Mouse (Mus musculus): ENCODE results near the gene Cog3.

The Cog3 gene

GRCm38 (mm10) chr14:75758401-75758800 lies 4.1 kb upstream of the Cog3 start:
- DNase-seq = no peak

DNA sequence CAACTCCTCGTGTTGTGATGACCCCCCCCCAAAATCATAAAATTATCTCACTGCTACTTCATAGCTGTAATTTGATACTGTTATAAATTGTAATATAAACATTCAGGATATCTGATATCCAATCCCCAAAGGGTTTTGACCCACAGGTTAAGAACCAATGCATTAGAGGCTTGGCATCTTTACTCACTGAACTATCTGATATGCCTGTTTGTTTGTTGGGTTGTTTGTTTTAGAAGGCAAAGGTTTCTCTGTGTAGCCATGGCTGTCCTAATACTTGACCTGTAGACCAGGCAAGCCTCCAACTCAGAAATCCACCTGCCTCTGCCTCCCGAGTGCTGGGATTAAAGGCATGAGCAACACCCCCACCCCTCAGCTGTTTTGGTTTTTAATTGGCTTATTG lies 3.5 kb upstream of the Cog3 start:
- DNase-seq = no peak

- DNase-seq = no peak
Observed at GRCm38 (mm10) chr14:75756971-75757370, 2.7 kb upstream of the Cog3 start.

GRCm38 (mm10) chr14:75753206-75753605 lies 1.1 kb downstream of the Cog3 start:
- DNase-seq = no peak

- no peak for DNase-seq
Observed at GRCm38 (mm10) chr14:75751040-75751439, 3.3 kb downstream of the Cog3 start.

DNA sequence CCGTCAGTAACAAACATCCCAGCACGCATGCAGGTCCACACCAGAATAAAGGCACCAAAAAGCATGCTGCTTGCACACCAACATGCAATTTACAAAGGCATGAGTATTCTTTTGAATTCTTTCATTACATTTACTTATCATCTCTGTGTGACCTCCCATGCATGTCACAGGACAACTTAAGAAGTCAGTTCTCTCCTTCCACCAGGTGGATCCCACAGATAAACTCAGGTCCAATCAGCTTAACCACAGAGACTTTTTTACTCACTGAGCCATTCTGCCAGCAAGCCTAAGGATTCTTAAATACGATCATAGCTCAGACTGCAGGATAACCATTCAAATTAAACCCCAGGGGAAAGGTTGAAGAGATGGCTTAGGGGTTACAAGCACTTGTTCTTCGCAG lies 5.2 kb downstream of the Cog3 start:
- no peak for DNase-seq

DNA sequence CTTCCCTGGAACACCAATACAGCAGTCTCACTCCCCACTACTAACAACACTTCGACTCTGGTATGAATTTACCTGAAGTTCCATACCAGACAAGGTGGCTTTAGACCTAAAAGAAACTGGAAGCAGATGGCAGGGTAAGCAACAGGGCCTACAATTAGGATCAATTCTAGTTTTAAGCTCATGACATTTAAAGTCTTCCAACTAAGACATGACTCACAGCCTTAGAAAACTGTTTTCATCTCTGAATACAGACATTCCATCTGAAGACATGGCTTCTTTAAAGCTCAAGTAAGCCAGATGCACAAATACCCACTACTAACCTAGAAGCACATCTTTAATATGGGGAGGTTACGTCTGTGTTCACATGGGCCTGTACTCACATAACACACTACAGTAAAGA lies 6.4 kb downstream of the Cog3 start:
- no peak for DNase-seq

DNA sequence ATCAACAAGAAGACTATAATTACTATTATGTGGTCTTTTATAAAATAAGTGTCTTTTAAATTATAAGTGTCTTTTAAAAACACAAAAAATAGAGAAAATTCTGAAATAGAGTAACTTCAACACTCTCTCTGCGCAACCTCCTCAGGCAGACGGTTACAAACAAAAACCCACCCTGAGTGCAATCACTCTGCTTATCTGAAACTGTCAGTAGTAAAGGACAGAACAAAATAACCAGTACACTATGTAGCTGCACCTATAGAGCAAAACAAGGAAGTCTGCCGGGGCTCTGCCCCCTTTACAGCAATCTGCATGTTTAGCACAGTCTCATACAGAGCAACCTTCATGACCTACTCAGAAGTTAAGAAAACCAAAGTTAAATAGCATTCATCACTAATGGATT lies 12.4 kb downstream of the Cog3 start:
- DNase-seq = no peak

- no peak for DNase-seq
Observed at GRCm38 (mm10) chr14:75735597-75735996, 18.7 kb downstream of the Cog3 start.

DNA sequence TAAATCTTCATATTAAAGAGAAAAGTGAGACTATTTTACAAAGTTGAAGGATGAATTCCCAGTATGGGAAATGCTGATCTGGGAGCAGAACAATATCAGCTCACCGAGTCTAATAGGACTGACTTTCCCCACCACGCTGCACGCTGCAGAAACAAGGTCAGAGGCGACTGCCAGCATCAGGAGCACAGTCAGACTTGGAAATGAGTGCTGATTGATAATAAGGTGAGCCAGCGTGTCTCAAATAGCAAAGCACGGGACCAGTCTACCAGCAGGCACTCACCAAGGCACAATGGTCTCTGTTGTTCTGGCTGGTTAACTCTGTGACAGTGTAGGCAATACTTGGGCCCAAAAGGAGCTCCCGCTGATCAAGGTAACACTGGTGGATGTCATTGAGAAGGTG lies 21.7 kb downstream of the Cog3 start:
- DNase-seq = no peak

- no peak for DNase-seq
Observed at GRCm38 (mm10) chr14:75731361-75731760, 23.0 kb downstream of the Cog3 start.

DNA sequence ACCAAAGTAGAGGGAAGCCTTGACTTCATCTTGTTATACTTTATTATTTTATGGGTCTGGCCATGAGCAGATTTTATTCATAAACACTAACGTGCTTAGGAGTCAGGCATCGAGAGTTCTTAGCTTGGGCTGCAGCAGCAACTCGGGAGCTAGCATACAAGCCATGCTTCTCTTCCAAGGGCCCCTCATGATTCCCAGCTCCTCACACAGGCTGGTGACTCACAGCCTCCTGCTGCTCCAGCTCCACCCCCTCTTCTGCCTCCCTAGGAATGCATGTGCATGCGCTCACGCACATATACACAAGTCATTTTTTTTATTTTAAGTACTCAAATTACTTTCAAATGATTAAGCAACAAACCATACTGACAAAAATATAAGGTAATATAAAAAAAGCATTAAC lies 26.2 kb downstream of the Cog3 start:
- DNase-seq = no peak

DNA sequence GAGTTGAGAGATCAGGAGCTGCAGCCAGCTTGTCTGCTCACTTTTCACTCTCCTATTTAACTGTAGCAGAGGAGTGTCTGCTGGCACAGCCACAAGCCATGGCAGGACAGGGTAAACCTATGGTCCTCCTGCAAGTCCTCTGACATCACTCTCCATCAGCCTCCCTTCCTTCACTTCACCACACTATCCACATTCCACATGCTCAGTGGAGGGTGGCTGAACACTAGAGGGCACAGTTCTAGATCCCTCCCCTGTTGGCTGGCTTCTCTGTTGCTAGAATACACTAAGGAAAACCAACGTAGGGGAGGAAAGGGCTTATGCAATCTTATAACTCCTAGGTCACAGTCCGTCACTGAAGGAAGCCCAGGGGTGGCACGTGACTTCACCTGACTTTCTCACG lies 27.3 kb downstream of the Cog3 start:
- no peak for DNase-seq

- DNase-seq = no peak
Observed at GRCm38 (mm10) chr14:75722816-75723215, 31.5 kb downstream of the Cog3 start.

GRCm38 (mm10) chr14:75721977-75722563 lies 32.2 kb downstream of the Cog3 start:
- DNase-seq = peak; percentile 49

DNA sequence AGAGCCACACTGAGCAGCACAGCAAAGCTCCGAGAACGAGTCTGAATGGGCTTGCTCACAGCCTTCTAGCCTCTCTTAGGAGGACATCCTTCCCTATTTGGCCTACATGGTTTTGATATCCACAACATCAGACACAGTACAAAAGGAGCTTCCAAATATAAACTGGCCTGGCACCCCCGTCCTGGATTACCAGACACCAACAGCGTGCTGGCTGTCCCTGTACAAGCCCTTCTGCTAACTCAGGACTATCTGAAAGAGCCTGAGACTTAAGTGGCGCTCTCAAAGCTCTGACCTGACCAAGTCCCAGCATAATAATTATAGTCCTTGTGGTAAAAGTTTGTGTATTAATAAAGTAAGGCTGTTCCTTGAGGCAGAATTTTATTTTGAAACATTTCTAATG lies 34.2 kb downstream of the Cog3 start:
- no peak for DNase-seq

GRCm38 (mm10) chr14:75716410-75716809 lies 37.9 kb downstream of the Cog3 start:
- DNase-seq = no peak

DNA sequence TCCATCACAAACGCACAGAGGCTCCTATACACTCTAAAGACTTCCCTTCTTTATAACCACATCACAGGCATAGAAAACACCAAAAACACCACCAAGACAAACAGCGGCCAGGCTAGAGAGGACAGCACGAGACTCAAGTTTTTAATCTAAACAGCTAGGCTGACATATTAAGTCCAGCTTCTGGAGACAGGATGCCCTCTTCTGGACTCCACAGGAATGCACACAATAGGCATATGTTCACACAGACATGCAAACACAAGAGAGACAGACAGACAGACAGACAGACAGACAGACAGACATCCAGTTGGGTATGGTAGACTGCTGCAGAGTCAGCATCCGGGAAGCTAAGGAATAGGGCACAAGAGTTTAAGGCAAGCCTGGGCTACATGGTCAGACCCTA lies 40.7 kb downstream of the Cog3 start:
- DNase-seq = no peak

GRCm38 (mm10) chr14:75712687-75713086 lies 41.6 kb downstream of the Cog3 start:
- DNase-seq = no peak

DNA sequence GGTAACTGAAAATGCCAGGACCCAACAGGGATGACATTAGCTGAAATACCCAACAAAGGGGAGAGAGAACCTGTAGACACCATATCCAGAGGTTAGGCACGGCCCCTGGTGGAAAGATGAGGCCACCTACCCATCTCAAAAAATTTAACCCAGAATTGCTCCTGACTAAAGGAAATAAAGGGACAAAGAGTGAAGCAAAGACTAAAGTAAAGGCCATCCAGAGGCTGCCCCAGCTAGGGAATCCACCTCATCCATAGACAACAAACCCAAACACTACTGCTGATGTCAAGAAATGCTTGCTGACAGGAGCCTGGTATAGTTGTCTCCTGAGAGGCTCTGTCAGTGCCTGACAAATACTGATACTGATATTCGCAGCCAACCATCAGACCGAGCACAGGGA lies 42.6 kb downstream of the Cog3 start:
- no peak for DNase-seq

DNA sequence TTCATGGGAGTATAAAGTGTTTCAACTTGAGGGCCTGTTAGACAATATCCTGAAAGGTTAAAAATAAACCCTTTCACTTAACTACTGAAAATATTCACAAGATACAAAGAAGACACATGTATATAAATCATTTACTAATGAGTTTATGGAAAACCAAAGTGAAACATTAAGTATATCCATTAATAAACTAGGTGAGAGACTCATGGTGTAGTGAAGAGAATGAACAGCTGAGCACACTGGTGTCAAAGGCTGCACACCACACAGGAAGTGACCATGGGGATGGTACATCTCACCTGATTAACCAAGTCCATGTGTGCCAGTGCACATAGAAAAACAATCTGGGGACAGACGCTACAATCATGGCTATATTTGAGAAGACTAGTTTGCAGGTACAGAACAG lies 45.3 kb downstream of the Cog3 start:
- DNase-seq = no peak

GRCm38 (mm10) chr14:75707771-75708170 lies 46.5 kb downstream of the Cog3 start:
- no peak for DNase-seq

DNA sequence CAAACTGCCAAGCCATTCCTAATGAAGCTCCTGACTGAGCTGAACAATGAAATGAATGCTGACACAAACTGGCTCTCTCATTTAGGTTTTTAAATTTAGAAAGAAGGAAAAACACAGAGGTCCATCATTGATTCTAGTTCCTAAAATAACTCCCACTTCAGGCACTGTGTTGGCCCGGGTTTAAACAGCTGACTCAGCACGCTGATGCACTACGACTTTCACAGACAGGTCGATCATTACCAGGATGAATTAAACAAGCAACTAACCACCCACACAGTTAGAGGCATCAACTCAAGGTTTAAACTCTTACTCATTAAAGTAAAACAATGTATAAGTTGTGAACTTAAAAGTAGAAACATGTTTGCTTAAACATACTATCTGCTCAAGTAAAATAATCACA lies 47.7 kb downstream of the Cog3 start:
- DNase-seq = no peak

- no peak for DNase-seq
Observed at GRCm38 (mm10) chr14:75697928-75698327, 56.4 kb downstream of the Cog3 start.

- no peak for DNase-seq
Observed at GRCm38 (mm10) chr14:75696096-75696495, 58.2 kb downstream of the Cog3 start.

DNA sequence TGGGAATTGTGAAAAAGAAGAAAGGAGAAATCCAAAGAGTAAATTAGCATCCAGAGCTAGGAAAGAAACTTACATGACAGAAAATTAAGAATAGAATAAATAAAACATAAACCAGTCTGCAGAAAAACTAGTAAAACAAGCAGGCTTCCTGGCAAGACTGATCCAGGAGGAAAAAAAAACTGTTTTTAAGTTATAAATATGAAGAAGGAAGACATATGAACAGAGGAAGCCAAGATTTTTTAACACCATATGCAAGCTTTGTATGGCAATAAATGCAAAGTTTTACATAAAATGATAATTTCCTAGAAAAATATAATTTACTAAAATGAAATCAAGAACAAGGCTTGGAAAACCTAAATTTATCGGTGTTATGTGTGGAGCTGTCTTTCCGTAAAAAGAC lies 63.9 kb downstream of the Cog3 start:
- DNase-seq = no peak

Measured in thymus, postnatal 25 days (tissue).